Mouse (Mus musculus) naive thymus-derived CD4-positive, alpha-beta T cell, adult 2 months (primary cell): Measurements from ENCODE around the gene Adam17.
"Not testable (repeated sequence)": the region's sequence is repeated elsewhere in the genome, so short reads cannot be mapped to it uniquely, and the experiment has no call there.

Experiments
- DNase-seq: peaks from one replicate; pipeline ENCODE4 v3.0.0-alpha.2; 2011; ENCODE audit warnings: low read depth

Adam17 gene

GRCm38 (mm10) chr12:21373100-21373819, at the start of gene Adam17:
Gene Adam17 (minus strand): TSS chr12:21373632.
- DNase-seq, result peak; percentile 96

- peak; percentile 28 for DNase-seq
Measured at GRCm38 (mm10) chr12:21418621-21419131, 45.2 kb upstream of the Adam17 start.

DNA sequence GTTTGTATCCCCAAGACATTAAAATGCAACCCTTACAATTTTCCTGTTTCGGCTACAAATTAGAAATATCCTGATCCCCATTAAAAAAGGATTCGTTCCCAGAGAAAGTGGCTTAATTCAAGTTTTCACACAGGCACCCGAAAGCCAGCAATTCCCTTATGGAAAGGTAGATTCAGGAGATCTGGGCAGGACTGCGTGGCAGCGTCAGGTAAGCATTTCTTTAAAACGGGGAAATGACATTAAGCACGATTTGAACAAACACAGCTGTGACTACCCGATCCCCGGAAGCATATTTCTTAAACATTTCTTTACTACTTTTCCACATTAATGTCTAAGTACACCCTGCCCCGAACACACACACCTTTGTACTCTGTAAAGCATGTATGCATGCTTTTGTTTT, 44.7 kb upstream of the Adam17 start:
- no peak for DNase-seq

DNA sequence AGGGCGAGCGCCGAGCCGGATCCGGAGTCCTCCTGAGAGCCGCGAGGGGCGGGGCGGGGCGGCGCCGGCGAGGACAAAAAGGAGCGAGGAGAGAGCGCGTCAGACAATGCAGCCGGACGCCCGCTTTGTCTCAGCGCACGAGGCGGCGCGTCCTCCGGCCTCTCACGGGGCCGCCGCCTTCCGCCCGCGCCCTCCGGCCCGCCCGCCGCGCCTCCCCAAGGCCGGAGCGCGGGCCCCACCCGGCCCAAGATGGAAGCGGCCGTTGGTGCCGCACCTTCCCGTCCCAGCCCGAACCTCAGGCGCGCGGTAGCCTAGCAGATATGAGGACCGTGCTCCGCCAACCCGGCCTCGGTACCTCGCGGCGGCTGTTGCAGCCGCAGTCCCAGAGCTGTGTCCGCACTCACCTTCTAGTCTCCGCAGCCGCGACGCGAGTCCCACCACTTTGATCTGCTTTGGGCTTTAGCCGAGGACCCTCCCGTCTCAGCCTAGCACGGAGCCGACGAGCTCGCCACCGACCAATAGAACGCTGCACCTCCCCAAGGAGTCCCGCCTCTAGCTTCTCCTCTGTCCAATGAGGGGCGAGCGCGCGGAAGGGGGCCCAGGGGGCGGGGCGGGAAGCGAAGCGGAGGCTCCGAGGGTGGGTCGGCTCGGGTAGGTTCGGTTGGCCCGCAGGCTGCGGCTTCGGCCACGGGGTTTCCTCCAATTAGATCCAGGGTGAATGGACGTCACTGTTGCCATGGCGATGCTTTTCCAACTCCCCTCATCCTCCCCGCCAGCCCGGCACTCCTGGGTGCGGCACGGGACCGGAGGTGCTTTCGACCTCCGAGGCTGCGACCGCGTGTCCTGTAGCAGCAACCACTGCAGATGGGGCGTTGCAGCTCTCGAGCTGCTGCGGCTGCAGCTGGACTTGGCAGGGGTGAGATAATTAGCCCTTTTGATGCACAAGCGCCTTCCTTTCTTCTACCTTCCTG, 44.0 kb upstream of the Adam17 start, which contains the start of gene Ywhaq:
Gene Ywhaq (minus strand): TSS at position 538 of the 971 bp plus-strand sequence.
- peak; percentile 94 for DNase-seq

- no peak for DNase-seq
Measured at GRCm38 (mm10) chr12:21416506-21416905, 43.1 kb upstream of the Adam17 start.

GRCm38 (mm10) chr12:21410620-21411019, 37.2 kb upstream of the Adam17 start:
- DNase-seq, result no peak

GRCm38 (mm10) chr12:21409651-21410050, 36.2 kb upstream of the Adam17 start:
- DNase-seq, result peak; percentile 55

DNA sequence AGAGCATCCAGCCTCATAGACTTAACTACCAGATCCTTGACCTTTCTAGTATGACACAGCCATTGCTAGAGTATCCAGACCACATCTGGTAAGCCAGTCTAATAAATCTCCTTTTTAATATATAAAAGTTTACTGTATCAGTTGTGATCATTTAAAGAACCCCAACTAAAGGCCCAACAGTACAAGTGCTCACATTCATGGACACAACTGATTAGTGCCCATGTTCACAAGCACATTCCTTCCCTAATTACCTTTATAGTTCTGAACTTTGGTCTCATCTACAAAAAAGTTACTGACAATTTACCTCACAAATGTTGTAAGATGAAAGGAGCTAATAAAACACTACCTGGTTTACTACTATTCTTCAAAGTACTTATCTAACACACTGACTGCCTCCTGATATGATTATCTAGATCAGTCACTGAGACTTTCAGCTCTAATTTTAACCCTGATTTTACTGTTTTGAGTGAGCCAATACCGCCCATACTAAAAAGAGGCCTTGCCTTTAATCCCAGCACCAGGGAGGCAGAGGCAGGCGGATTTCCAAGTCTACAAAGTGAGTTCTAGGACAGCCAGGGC, 35.4 kb upstream of the Adam17 start:
- DNase-seq, result no peak

- no peak for DNase-seq
Measured at GRCm38 (mm10) chr12:21402771-21403170, 29.3 kb upstream of the Adam17 start.

DNA sequence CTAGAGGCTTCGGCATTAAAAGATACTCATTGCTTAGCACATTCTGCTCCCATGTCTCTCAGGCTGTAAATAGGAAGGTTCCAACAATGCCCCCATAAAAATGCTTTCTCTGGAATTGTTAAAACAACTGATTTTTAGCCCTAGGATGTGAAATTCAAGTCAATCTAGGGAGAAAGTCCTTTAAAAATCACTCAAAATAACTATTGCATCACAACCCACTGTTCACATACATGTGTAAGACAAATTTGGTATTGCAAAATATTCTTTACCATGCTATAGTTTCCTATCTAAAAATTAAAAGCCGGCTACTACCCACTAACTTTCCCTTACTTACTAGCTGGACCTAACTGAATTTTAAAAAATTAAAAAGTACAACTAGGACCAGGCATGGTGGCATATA, 12.8 kb upstream of the Adam17 start:
- DNase-seq, result no peak

- DNase-seq, result not testable (repeated sequence)
Measured at GRCm38 (mm10) chr12:21378765-21379346, 5.4 kb upstream of the Adam17 start.

- DNase-seq, result no peak
Measured at GRCm38 (mm10) chr12:21375376-21376157, 2.1 kb upstream of the Adam17 start.

DNA sequence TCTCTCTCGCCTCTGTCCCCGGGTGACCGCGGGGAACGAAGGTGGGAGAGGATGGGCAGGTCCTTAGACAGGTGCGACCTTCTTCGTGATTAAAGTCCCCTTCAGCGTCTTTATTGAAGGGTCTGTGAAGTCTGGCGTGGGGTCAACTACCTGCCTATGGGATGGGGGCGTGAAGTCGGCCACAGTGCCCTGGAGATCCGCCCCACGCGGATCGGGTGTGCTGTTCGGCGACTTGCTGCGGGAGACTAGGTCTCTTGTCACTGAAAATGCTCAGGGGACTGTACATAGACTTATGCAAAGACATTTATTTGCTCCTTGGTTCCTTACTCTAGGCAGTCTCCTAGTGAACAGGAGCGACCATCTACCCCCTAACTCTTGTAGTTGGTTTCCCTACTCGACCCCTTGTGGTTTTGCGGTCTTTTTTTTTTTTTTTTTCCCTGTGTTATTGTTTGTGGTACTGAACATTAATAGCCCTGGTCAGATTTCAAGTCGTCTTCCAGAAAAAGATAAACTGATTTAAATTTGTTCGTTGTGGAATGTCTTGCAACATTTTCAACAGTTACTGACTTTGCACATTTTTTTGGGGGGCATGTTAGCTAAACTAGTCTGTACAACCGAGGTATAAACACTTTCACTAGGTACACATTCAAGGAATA, 516 bp upstream of the Adam17 start:
- no peak for DNase-seq

GRCm38 (mm10) chr12:21370035-21370611, 3.3 kb downstream of the Adam17 start:
- no peak for DNase-seq

DNA sequence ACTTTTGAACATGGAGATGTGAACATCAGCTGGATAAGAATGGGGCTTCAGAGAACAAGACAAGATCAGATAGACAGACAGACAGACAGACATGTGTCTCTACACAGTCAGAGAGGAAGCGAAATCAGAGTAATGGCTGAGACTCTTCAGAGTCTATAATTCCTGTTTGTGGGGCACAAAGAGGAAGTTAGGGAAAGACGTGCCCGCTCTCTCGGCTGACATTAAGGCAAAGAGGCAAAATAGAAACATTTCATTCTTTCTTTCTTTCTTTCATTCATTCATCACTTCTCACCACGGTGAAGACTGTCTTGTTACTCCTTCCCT, 4.4 kb downstream of the Adam17 start:
- DNase-seq, result no peak

GRCm38 (mm10) chr12:21368376-21369086, 4.9 kb downstream of the Adam17 start:
- DNase-seq, result no peak

- no peak for DNase-seq
Measured at GRCm38 (mm10) chr12:21364624-21365435, 8.6 kb downstream of the Adam17 start.

DNA sequence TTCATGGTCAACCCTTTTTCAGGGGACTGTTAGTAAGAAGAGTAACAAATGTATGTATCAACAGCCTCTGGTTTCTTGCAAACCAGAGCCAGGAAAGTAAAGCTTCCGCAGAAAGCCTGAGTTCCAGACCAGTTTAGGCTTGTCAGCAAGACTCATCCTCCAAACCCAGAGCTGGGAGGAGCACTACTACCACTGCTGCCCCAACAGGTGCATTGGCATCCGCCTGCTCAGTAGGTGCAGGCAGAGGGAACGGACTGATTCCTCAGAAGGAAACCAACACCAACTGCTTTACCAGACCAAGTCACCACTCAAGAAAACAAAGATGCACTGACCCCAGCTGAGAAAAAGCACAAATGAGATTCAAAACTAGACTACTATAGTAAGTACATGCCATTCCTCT, 10.2 kb downstream of the Adam17 start:
- DNase-seq, result no peak

- no peak for DNase-seq
Measured at GRCm38 (mm10) chr12:21362686-21363085, 10.7 kb downstream of the Adam17 start.
